Mouse (Mus musculus) C2C12 (cell line): ENCODE measurements around the gene Pigc.

Experiments used
- CEBPB ChIP-seq: IDR thresholded peaks from one replicate; pipeline ENCODE4 v1.6.1; 2011; ENCODE audit warnings: low read depth, mild to moderate bottlenecking, control low read depth, moderate library complexity
- CTCF ChIP-seq: IDR thresholded peaks from one replicate; pipeline ENCODE4 v1.5.1; 2011; ENCODE audit not compliant: control insufficient read depth, insufficient read depth, insufficient read length
- FOSL1 ChIP-seq: IDR thresholded peaks from one replicate; pipeline ENCODE4 v1.8.0; 2011; ENCODE audit warnings: mild to moderate bottlenecking, low read length; ENCODE audit not compliant: poor library complexity, insufficient read depth, severe bottlenecking
- MAX ChIP-seq: IDR thresholded peaks from one replicate; pipeline ENCODE4 v1.6.1; 2011; ENCODE audit warnings: mild to moderate bottlenecking, control low read depth
- MYOD1 ChIP-seq: IDR thresholded peaks from one replicate; pipeline ENCODE4 v1.6.1; 2011; ENCODE audit warnings: low read depth; ENCODE audit not compliant: control insufficient read depth, insufficient read length
- MYOG ChIP-seq: IDR thresholded peaks from one replicate; pipeline ENCODE4 v1.6.1; 2011; ENCODE audit not compliant: control insufficient read depth, insufficient read length; ENCODE audit errors: extremely low read depth
- USF1 ChIP-seq: IDR thresholded peaks from one replicate; pipeline ENCODE4 v1.6.1; 2011; ENCODE audit warnings: low read depth, mild to moderate bottlenecking, control low read depth, moderate library complexity

DNA sequence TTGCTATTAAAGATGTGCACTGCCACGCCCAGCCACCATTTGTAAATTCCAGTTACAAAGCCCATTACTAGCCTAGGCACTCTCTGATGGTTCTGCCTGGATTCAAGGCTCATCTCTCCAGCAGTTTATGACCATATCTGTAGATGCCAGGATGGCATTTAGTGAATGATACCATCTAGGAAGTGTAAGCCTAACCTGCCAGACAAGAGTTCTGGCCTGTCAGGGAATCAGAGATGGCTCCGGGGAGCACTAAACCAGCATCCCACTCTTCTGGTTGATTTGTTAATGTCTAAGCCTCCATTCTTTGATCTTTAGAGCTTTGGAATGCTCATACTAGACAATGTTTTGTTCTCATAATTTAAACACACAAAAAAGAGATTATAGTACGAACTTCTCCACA is 44.7 kb upstream of the Pigc start:
- TF ChIP-seq CTCF (no peak), USF1 (no peak), CEBPB (no peak), MAX (no peak), MYOG (no peak), FOSL1 (no peak), MYOD1 (no peak)
